Mouse (Mus musculus) ovary, postnatal 14 days (tissue): ENCODE data around the gene Stom.

Experiments
- DNase-seq: peaks from one replicate; pipeline ENCODE4 v3.0.0; 2022; ENCODE audit warnings: low spot score

Gene Stom

GRCm38 (mm10) chr2:35271817-35272216 is 65.0 kb downstream of the Stom start:
- no peak for DNase-seq

GRCm38 (mm10) chr2:35270531-35270984 is 66.2 kb downstream of the Stom start:
- no peak for DNase-seq

- DNase-seq, result no peak
These were observed 67.0 kb downstream of the Stom start for GRCm38 (mm10) chr2:35269716-35270260.

GRCm38 (mm10) chr2:35269136-35269535 is 67.6 kb downstream of the Stom start:
- no peak for DNase-seq

- no peak for DNase-seq
These were observed 68.8 kb downstream of the Stom start for GRCm38 (mm10) chr2:35267876-35268566.

- no peak for DNase-seq
These were observed 69.5 kb downstream of the Stom start for GRCm38 (mm10) chr2:35267156-35267875.

- no peak for DNase-seq
These were observed 70.4 kb downstream of the Stom start for GRCm38 (mm10) chr2:35266251-35266905.

GRCm38 (mm10) chr2:35265775-35266174 is 71.0 kb downstream of the Stom start:
- no peak for DNase-seq

- no peak for DNase-seq
These were observed 71.5 kb downstream of the Stom start for GRCm38 (mm10) chr2:35265296-35265695.

GRCm38 (mm10) chr2:35264095-35264494 is 72.7 kb downstream of the Stom start:
- DNase-seq, result no peak
